Mouse (Mus musculus) embryonic fibroblast, embryonic 13.5 days (primary cell): ENCODE results near the gene Slc7a6.

Source experiments
- CTCF ChIP-seq: IDR thresholded peaks from 2 replicates; pipeline ENCODE4 v1.5.1; 2011; ENCODE audit warnings: mild to moderate bottlenecking, control low read depth, low read length, moderate library complexity, borderline replicate concordance; ENCODE audit not compliant: insufficient read depth
- POLR2A ChIP-seq: IDR thresholded peaks from 2 replicates; pipeline ENCODE4 v1.6.1; 2011; ENCODE audit warnings: low read depth, mild to moderate bottlenecking, control low read depth, low read length, moderate library complexity

GRCm38 (mm10) chr8:106163251-106163650, 5.4 kb upstream of the Slc7a6 start:
- no peak for TF ChIP-seq POLR2A
- TF ChIP-seq CTCF: no peak
